Mouse (Mus musculus) lung, postnatal 0 days (tissue): ENCODE measurements around the gene Csnk1g2.

Experiments
- CTCF ChIP-seq: IDR thresholded peaks from 2 replicates; pipeline ENCODE4 v1.5.1; 2016; ENCODE audit warnings: antibody characterized with exemption, mild to moderate bottlenecking
- EP300 ChIP-seq: IDR thresholded peaks from 2 replicates; pipeline ENCODE4 v1.6.1; 2016; ENCODE audit warnings: antibody characterized with exemption, mild to moderate bottlenecking, control low read depth

GRCm38 (mm10) chr10:80583047-80583446, 39.6 kb upstream of the Csnk1g2 start:
- TF ChIP-seq EP300 (no peak), CTCF (no peak)
